Mouse (Mus musculus) cerebellum, adult 18-20 months (tissue): ENCODE measurements around the gene Pam16.

Experiments used
- DNase-seq, 2 experiments: peaks; one replicate each; pipeline ENCODE4 v3.0.0; 2021

Pam16 gene

GRCm38 (mm10) chr16:4624481-4625110, at the start of gene Pam16:
Pam16 (minus strand) TSS chr16:4624988.
- peak; percentile 91 to 93 for DNase-seq

DNA sequence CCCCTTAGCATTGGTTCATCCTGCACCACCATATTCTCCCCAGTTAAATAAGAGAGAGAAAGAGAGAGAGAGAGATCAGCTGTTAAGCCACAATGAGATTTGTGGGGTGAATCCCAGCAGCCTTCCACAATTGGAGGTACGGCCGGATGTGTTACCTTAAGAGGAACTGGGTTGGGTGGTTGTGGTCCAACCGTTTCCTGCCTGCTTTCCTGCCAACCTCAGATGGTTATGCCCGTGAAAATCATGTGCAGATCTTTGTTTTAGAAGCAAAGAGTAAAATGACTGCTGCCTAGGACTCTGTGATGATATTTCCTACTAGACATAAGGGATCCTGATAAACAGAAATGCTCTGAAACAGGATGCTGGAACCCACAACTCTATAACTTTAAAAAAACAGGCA, 49.3 kb upstream of the Pam16 start:
- DNase-seq: no peak

DNA sequence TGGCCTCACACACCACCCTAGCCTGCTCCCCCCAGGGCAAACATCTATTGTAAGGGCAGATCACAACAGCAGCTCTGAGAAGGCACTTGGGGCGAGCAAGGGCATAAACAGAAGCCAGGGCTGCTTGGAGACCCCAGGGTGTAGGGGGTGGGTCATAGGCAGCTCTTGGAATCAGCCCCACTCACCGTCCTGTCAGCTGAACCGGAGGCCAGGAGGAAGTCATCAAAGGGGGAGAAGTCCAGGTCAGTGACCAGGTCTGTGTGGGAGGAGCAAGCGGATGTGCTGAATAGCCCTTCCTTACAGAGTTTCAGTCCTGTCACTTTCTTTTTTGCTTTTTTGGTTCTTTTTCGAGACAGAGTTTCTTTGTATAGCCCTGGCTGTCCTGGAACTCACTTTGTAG, 45.5 kb upstream of the Pam16 start:
- DNase-seq: no peak

- peak; percentile 90 to 91 for DNase-seq
Measured at GRCm38 (mm10) chr16:4667190-4667808, 42.5 kb upstream of the Pam16 start.

DNA sequence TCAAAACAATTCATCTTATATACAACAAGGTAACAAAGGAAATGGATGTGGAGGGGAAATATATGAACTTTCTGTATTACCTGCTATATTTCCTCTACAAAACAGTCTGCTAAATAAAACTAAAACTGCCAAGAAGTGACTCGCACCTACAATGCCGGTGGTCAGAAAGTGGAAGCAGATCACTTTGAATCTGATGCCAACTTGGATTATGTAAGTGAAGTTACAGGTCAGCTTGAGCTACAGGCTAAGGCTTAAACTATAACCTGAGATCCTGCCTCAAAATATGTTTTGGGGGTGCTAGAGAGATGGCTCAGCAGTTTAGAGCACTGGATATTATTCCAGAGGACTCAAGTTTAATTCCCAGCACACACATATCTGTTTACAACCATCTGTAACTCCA, 40.9 kb upstream of the Pam16 start:
- DNase-seq: no peak

- DNase-seq: no peak
Measured at GRCm38 (mm10) chr16:4663806-4664205, 39.0 kb upstream of the Pam16 start.

- no peak for DNase-seq
Measured at GRCm38 (mm10) chr16:4661605-4662004, 36.8 kb upstream of the Pam16 start.

- DNase-seq: no peak
Measured at GRCm38 (mm10) chr16:4659326-4659725, 34.5 kb upstream of the Pam16 start.

- DNase-seq: no peak
Measured at GRCm38 (mm10) chr16:4658781-4659245, 34.0 kb upstream of the Pam16 start.

DNA sequence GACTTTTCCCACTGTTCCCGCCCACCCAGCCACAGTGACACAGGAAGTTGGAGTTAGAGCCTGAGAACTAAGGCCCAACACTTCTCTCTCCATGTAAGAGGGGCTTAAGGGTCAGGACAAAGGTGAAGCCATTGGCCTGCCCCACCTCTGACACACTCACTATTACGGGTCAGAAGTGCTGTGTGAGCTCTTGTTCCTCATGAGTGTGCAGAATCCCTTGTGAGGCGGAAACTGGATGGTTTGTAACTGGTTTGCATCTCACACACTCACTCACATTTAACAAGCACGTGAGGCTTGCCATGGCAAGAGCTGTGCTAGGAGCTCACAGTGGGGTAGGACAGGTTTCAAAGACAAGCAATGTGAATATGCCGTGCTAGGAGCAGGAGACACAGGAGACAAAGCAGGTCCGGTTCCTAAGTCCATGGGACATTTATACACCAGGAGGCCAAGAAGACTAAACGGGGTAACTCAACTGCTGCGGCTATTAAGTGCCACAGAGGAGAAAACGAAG, 31.8 kb upstream of the Pam16 start:
- no peak for DNase-seq

DNA sequence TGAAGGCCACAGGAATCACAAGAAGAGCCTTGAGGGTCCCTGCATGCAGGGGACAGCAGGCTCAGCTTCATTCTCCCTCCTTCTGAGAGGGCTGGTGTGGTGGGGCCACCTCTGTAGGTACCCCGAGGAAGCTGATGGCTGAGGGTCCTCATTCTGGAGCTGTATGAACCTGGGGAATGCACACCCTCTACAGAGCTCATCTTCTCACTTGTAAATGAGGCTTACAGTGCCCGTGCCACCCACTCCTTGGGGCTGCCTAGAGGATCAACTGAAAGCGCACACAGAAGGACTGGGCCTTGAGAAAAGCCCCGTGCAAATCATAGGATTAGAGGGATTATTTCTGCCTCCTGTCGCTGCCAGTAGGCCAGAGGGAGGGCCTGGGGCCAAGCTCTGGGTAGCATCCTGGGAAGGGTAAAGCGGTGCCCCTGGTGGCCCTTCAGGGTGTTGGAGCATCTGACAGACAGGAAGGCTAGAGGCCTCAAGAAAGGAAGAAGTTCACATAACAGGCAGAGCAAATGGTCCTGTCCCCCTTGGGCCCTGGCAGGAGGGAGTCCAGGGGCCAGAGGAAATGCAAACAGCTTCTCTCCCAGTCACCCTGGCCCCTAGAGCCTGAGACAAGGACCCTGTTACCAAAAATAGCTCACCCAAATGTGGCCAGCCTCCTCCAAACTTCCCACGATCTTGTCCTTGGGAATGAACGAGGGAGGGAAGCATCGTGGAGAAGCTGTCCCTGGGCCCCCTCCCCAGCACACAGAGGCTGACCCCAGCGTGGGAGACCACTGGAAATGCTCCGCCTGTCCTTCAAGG, 31.2 kb upstream of the Pam16 start:
- no peak for DNase-seq

DNA sequence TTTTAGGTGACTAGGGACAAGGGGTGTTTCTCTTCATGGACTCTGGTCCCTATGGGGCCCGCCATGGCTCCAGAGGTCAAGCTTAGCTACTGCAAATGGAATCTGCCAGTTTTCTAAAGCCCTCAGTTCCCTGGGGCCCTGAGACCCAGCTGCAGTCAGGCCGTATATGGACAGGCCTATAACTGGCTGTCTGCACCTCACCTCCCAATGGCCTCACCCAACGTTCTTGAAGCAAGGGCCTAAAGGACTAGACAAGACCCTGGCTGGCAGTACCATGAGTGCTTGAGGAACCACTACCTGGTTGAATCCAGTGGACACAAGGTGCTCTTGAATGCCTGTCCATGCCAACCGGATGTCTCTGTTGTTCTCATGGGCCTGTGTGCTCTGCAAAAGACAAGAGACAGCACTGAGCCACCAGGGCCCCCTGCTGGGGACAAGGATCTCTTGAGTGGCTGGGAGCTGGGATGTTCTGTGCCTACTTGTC, 30.5 kb upstream of the Pam16 start:
- DNase-seq: no peak

GRCm38 (mm10) chr16:4654706-4655105, 29.9 kb upstream of the Pam16 start:
- DNase-seq: peak; percentile 40 to 57

DNA sequence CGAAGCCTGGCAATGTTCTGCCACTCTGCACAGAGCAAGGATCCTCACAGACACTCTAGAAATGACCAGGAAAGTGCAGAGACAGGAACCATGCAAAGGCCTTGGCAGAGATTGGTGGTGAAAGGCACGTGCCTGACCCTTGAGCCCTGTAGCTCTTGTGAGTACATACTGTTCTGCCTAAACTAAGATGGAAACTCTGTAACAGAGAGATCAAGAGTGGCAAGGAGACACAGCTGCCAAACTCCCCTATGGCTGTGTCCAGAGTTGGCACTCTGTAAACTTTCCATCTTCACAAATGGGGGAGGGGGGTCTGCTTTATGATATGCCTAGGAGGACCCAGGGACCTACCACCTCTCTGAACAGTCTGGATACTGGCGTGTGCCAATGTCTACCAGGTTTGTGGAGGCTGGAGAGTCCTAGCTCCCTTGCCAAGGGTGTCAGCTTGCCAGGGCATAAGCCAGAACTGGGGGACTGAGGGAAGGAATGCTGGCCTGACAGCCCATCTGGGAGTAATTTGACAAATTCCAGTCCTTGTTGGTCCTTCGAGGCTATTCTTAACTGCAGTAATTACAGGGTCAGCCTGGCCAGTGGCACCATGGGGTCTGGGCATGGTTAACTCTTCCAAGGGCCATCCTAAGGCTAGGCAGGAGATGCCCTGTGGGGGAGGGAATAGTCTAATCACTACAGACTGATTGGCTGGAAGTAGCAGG, 28.1 kb upstream of the Pam16 start:
- peak; percentile 75 to 87 for DNase-seq

- DNase-seq: no peak
Measured at GRCm38 (mm10) chr16:4651624-4652023, 26.8 kb upstream of the Pam16 start.

- no peak for DNase-seq
Measured at GRCm38 (mm10) chr16:4651081-4651480, 26.3 kb upstream of the Pam16 start.

GRCm38 (mm10) chr16:4650161-4650560, 25.4 kb upstream of the Pam16 start:
- DNase-seq: no peak

DNA sequence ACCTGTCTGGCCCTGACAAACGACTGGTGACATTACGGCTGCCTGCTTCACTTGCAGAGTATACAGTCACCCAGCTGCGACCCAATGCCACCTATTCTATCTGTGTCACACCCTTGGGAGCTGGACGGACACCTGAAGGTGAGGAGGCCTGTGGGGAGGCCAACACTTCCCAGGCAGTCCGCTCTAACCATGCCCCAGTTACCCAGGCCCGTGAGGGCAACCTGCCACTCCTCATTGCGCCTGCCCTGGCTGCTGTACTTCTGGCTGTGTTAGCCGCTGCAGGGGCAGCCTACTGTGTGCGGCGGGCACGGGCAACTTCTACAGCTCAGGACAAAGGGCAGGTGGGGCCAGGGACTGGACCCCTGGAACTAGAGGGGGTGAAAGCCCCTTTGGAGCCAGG, 24.9 kb upstream of the Pam16 start:
- no peak for DNase-seq

DNA sequence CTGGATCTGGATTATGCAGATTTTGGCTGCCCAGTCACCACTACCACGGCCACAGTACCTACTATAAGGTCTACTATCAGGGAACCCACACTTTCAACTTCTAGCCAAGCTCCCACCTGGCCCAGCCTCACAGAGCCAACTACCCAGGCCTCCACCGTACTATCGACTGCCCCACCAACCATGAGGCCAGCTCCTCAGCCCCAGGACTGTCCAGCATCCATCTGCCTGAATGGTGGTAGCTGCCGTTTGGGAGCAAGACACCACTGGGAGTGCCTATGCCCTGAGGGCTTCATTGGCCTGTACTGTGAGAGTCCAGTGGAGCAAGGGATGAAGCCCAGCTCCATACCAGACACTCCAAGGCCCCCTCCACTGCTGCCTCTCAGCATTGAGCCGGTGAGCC, 24.4 kb upstream of the Pam16 start:
- DNase-seq: no peak

DNA sequence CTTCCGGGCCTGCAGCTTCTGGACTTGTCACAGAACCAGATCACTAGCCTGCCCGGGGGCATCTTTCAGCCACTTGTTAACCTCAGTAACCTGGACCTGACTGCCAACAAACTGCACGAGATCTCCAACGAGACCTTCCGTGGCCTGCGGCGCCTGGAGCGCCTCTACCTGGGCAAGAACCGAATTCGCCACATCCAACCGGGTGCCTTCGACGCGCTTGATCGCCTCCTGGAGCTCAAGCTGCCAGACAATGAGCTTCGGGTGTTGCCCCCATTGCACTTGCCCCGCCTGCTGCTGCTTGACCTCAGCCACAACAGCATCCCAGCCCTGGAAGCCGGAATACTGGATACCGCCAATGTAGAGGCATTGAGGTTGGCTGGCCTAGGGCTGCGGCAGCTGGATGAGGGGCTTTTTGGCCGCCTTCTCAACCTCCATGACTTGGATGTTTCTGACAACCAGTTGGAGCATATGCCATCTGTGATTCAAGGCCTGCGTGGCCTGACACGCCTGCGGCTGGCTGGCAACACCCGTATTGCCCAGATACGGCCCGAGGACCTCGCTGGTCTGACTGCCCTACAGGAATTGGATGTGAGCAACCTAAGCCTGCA, 23.7 kb upstream of the Pam16 start:
- DNase-seq: no peak

- DNase-seq: no peak
Measured at GRCm38 (mm10) chr16:4647651-4648141, 22.9 kb upstream of the Pam16 start.

DNA sequence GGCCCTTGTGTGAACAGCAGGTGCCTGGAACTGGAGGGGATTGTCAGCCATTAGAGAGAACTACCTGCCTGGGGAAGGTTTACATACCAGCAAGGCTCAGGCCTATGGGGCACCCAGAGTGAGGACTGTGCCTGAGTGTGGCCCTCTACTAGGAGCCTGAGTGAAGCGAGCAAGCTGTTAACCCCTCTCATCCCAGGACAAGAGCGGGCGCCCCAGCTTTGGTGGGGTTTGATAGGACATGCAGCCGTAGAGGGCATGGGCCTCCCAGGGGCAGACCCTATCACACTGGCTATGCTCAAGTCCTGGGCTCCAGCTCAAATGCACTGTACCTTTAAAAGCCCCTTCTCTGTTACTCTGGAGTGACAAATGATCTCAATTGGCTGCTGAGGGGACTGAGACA, 22.0 kb upstream of the Pam16 start:
- DNase-seq: no peak
